Mouse (Mus musculus): ENCODE results near the gene Dmp1.

Gene Dmp1

DNA sequence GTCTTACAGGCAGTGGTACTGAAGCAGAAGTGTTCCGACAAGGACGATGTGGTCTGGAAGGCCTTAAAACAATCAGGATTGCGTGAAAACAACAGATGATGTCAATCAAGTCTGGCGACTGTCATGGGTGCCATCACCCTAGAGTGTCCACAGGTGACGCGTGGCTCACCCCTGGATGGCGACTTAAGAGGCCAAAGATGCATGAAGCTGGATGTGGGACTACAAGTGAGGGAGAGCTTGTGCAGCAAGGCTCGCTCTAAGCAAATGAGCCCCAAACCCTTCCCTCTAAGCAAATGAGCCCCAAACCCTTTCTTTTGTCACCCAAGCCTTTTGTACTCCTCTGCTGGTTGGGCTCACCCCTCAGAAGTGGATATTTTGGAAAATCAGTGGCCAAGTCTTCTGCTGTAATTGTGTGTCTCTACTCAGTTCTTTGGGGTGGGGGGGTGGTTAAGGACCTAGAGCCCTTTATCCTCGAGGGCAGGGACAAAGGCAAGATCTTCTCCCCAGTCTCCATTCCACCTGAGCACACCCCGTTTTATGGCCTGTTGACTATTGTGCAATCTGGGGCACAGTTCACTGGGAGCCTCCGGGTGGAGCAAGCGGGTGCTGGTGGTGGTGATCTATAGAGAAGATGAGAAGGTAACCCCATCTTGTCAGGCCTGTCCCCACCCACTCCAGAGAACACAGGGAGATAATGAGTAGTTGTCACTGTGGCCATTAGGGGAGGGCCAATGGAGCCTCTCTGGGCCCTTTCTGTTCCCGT is 60.8 kb downstream of the Dmp1 start:
- DNase-seq, result no peak
